Mouse (Mus musculus) kidney, embryonic 16.5 days (tissue): ENCODE data around the gene Grin3a. TPM values are rescaled to one million over a fixed set of nuclear protein-coding genes. Genes with fewer than 3 reads are reported as not detected.
"Not testable (repeated sequence)": the region's sequence is repeated elsewhere in the genome, so short reads cannot be mapped to it uniquely, and the experiment has no call there.

Experiments
- ATAC-seq: fragments of 200-750 bp; cut with Nextera tagmentation; 2 replicates; pipeline ENCODE4 v1.8.0; 2017; ENCODE audit warnings: moderate TSS enrichment; ENCODE audit not compliant: low FRiP score, low TSS enrichment
- H3K27ac ChIP-seq: fragments of 300-500 bp; sonication (generic); 2 replicates; pipeline ENCODE4 v1.5.1; 2014; ENCODE audit warnings: low read length
- H3K27me3 ChIP-seq: fragments of 300-500 bp; sonication (generic); 2 replicates; pipeline ENCODE4 v1.6.1; 2014; ENCODE audit warnings: low read length, control low read depth, mixed read lengths; ENCODE audit not compliant: insufficient read depth
- H3K36me3 ChIP-seq: fragments of 300-500 bp; sonication (generic); 2 replicates; pipeline ENCODE4 v1.6.1; 2014; ENCODE audit warnings: low read length, control low read depth, mixed read lengths; ENCODE audit not compliant: insufficient read depth
- H3K4me1 ChIP-seq: fragments of 300-500 bp; sonication (generic); 2 replicates; pipeline ENCODE4 v1.6.1; 2014; ENCODE audit warnings: low read length, control low read depth, mixed read lengths; ENCODE audit not compliant: insufficient read depth
- H3K4me2 ChIP-seq: fragments of 300-500 bp; sonication (generic); replicated peaks from 2 replicates; pipeline ENCODE4 v1.6.1; 2014; ENCODE audit warnings: low read depth, low read length
- H3K4me3 ChIP-seq: fragments of 300-500 bp; sonication (generic); 2 replicates; pipeline ENCODE4 v1.5.1; 2014; ENCODE audit warnings: mild to moderate bottlenecking, low read length
- H3K9ac ChIP-seq: fragments of 300-500 bp; sonication (generic); replicated peaks from 2 replicates; pipeline ENCODE4 v1.6.1; 2014; ENCODE audit warnings: low read length
- H3K9me3 ChIP-seq: fragments of 300-500 bp; sonication (generic); 2 replicates; pipeline ENCODE4 v1.6.1; 2016; ENCODE audit warnings: low read length, control low read depth
- WGBS: fragments of 180-500 bp; shearing (Covaris S2); extraction: QIAGEN DNeasy Blood & Tissue Kit; methylation state at CpG from one replicate; pipeline ENCODE4 v1.1.7; 2014; 5-methylcytosine and 5-hydroxymethylcytosine counted together
- polyA plus RNA-seq: library from polyadenylated mRNA; unstranded; fragments of >200 nt; fragmentation: Nextera tagmentation; extraction: Ambion mirVana; gene quantifications from 2 replicates; pipeline ENCODE4 v1.2.1, GENCODE M21; 2015

Grin3a gene
- polyA plus RNA-seq, 1 experiment from 2014 or later: 0.86 TPM

DNA sequence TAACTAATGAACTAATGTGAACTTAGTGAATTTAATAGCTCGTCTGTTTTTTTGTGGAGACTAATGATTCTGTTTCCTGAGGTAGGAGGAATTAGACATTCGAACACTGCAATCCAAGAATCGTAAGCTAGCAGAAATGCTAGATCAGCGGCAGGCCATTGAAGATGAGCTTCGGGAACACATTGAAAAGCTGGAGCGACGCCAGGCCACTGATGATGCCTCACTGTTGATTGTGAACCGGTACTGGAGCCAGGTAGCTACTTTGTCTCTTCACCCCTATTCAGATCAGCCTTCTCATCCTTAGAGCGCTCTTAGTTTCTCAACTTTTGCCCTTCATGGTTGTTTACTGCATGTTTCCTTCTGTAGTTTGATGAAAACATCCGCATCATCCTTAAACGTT lies 207.7 kb downstream of the Grin3a start:
- no peak overlapping the region for H3K9ac ChIP-seq
- no peaks in the 10 kb centered on the region for H3K27me3 ChIP-seq
- no peaks in the 10 kb centered on the region for H3K9me3 ChIP-seq
- H3K27ac ChIP-seq: no peak overlapping the region
- H3K36me3 ChIP-seq: peaks cover 43% of the 10 kb centered on the region
- no peak overlapping the region for H3K4me2 ChIP-seq
- no peak for ATAC-seq
- 93% methylated on average over 11 of the region's 11 CpGs for whole genome bisulfite sequencing
- peaks cover 9% of the 10 kb centered on the region for H3K4me1 ChIP-seq
- H3K4me3 ChIP-seq: no peak overlapping the region

GRCm38 (mm10) chr4:49632139-49632481 lies 213.4 kb downstream of the Grin3a start:
- Histone ChIP-seq H3K9me3 (no peaks in the 10 kb centered on the region), H3K36me3 (peaks cover 18% of the 10 kb centered on the region), H3K4me1 (peaks cover 9% of the 10 kb centered on the region), H3K27me3 (no peaks in the 10 kb centered on the region), H3K27ac (peak overlapping the region; percentile 92), H3K4me3 (peak overlapping the region; percentile 83), H3K4me2 (peak overlapping the region; percentile 66), H3K9ac (peak overlapping the region; percentile 85)
- peak; percentile 82; the same call in 1 of the 2 replicates for ATAC-seq
- WGBS: 0% methylated on average over 30 of the region's 30 CpGs

DNA sequence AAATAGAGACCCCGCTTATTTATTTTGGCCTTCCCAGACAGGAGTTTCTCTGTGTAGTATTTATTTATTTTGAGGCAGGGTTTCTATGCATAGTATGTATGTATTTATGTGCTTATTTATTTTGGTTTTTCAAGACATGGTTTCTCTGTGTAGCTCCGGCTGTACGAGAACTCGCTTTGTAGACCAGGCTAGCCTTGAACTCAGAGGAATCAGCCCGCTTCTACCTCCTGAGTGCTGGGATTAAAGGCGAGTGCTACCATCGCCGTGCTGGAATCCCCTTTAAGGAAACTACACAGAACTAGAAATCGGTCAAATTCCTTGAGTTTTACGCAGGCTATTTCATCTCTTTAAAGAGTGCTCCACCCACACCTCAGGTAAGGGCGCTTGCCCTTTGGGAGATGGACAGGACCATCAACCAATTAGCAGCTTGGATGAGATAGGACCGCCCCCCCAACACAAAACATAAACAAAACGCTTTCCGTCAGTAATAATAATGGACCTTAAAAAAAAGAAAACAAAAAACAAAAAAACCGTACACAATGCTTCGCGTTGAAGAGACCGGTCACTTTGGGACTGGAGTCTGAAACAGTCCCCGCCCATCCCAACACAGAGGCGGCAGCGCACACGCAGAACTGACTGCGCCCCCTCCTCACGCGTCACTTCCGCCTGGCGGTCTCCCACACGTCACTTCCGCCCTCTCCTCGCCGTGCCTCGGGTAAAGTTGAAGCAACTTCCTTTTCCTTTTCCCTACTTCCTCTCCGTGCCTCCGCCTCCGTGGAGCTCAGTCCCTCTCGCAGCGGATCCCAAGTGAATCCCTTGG lies 214.0 kb downstream of the Grin3a start, which contains the start of gene Rnf20:
Gene Rnf20 (plus strand): TSS at position 688 of the 820 bp plus-strand sequence.
- Histone ChIP-seq H3K4me3 (peak within 1 kb of the TSS; percentile 83), H3K36me3 (peaks cover 13% of the 10 kb centered on the region), H3K27ac (peak within 1 kb of the TSS; percentile 92), H3K4me2 (peak within 1 kb of the TSS; percentile 66), H3K9me3 (no peaks in the 10 kb centered on the region), H3K27me3 (no peaks in the 10 kb centered on the region), H3K9ac (peak within 1 kb of the TSS; percentile 85), H3K4me1 (peaks cover 13% of the 10 kb centered on the region)
- peak; percentile 98 for ATAC-seq
- 3% methylated on average over 37 of the region's 37 CpGs for WGBS

DNA sequence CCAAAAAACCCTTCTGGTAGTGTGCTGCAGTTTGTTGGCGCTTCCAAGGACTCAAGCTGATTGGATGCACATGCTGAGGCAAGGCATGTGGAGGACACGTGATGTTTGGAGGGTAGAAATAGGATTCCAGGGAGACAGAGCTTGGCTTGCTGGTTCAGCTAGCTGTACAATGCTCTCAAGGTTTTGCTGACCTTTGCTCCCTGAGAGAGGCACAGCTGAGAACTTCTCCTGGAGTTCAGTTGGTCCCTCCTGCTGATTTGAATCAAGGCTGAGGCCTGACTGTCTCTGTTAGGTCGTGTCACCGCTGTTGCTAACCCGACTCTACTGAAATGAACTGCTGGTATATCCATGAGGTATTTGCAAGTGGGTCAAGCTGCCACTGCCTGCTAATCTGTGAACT lies 216.6 kb downstream of the Grin3a start:
- Histone ChIP-seq H3K27ac (no peak overlapping the region), H3K4me1 (peaks cover 14% of the 10 kb centered on the region), H3K36me3 (no peaks in the 10 kb centered on the region), H3K9me3 (no peaks in the 10 kb centered on the region), H3K4me3 (no peak overlapping the region), H3K27me3 (no peaks in the 10 kb centered on the region), H3K9ac (no peak overlapping the region), H3K4me2 (no peak overlapping the region)
- 81% methylated on average over 5 of the region's 5 CpGs for WGBS
- ATAC-seq: no peak

- Histone ChIP-seq H3K9ac (no peak overlapping the region), H3K27ac (no peak overlapping the region), H3K4me2 (no peak overlapping the region), H3K9me3 (no peaks in the 10 kb centered on the region), H3K4me1 (peaks cover 6% of the 10 kb centered on the region; the same call in 1 of the 2 replicates), H3K27me3 (no peaks in the 10 kb centered on the region), H3K4me3 (no peak overlapping the region), H3K36me3 (no peaks in the 10 kb centered on the region)
- no peak for ATAC-seq
- WGBS: 7% methylated on average over 3 of the region's 3 CpGs
These were observed 218.6 kb downstream of the Grin3a start for GRCm38 (mm10) chr4:49626973-49627372.

- not testable (repeated sequence) for ATAC-seq, H3K36me3 ChIP-seq, H3K27me3 ChIP-seq, H3K9ac ChIP-seq, H3K4me3 ChIP-seq, H3K27ac ChIP-seq, H3K9me3 ChIP-seq, H3K4me2 ChIP-seq, H3K4me1 ChIP-seq
- 94% methylated on average over 4 of the region's 4 CpGs for WGBS
These were observed 220.6 kb downstream of the Grin3a start for GRCm38 (mm10) chr4:49624969-49625368.

- H3K36me3 ChIP-seq: no peaks in the 10 kb centered on the region
- no peak overlapping the region for H3K4me2 ChIP-seq
- H3K27me3 ChIP-seq: no peaks in the 10 kb centered on the region
- H3K4me1 ChIP-seq: peaks cover 6% of the 10 kb centered on the region; the same call in 1 of the 2 replicates
- H3K9ac ChIP-seq: no peak overlapping the region
- no peaks in the 10 kb centered on the region for H3K9me3 ChIP-seq
- 74% methylated on average over 4 of the region's 4 CpGs for WGBS
- no peak overlapping the region for H3K4me3 ChIP-seq
- no peak for ATAC-seq
- H3K27ac ChIP-seq: no peak overlapping the region
These were observed 221.6 kb downstream of the Grin3a start for GRCm38 (mm10) chr4:49623916-49624315.

DNA sequence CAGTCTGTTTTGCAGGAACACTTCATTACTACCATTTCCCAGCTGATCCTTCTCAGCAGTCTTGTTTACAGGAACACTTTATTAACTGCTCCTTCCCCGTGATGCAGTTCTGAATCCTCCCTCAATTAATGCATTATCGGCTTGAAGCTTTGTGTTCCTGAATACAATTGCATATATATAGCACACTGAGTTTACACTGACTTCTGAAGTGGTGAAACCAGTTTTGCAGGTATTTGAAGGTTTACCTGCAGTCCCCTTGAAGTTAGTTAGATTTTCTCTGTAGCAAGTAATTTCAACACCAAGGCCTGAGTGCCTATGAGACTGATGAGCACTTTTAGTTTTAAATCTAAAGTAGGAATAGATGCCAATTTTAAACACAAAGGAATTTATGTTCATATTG lies 223.3 kb downstream of the Grin3a start:
- H3K4me2 ChIP-seq: no peak overlapping the region
- H3K27me3 ChIP-seq: no peaks in the 10 kb centered on the region
- H3K36me3 ChIP-seq: no peaks in the 10 kb centered on the region
- H3K4me3 ChIP-seq: no peak overlapping the region
- WGBS: 63% methylated on average over 2 of the region's 2 CpGs
- H3K9ac ChIP-seq: no peak overlapping the region
- H3K9me3 ChIP-seq: no peaks in the 10 kb centered on the region
- ATAC-seq: peak; percentile 49; the same call in 1 of the 2 replicates
- H3K4me1 ChIP-seq: peaks cover 6% of the 10 kb centered on the region; the same call in 1 of the 2 replicates
- no peak overlapping the region for H3K27ac ChIP-seq

DNA sequence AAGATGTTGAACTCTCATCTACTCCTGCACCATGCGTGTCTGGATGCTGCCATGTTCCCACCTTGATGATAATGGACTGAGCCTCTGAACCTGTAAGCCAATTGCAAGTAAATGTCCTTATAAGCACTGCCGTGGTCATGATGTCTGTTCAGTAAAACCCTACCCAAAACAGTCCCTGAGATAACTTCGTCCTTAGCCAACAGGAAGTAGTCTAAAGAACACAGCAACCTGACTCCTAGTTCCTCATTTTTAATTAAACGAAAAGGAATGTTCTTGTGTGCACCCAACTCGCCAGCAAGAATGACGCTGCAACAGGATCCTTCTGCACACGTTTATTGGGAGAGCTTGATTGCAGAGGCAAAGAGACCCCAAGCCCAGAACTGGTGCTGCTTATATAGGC lies 225.7 kb downstream of the Grin3a start:
- not testable (repeated sequence) for ATAC-seq, H3K4me2 ChIP-seq, H3K27me3 ChIP-seq, H3K9me3 ChIP-seq, H3K4me1 ChIP-seq, H3K9ac ChIP-seq, H3K27ac ChIP-seq, H3K36me3 ChIP-seq, H3K4me3 ChIP-seq
- WGBS: 84% methylated on average over 7 of the region's 7 CpGs

DNA sequence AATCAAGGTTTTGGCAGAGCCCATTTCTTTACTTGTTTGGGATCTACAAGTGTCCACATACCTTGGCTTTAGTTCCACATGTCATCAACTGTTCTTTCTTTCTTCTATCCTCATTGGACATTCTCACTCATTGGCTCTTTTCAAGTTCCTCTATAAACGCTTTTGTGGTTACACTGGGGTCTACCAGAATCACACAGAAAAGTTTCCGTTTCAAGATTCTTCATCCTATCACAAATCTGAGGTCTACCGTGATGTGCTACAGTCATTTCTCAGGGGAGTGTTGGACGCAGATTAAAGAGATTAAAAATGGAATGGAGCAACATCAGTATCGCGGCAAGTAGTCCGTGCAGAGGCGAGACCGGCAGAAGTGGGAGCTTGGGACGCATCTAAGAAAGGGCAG lies 228.6 kb downstream of the Grin3a start:
- Histone ChIP-seq H3K9ac (no peak overlapping the region), H3K27ac (no peak overlapping the region), H3K9me3 (no peaks in the 10 kb centered on the region), H3K27me3 (no peaks in the 10 kb centered on the region), H3K4me2 (no peak overlapping the region), H3K36me3 (no peaks in the 10 kb centered on the region), H3K4me1 (no peaks in the 10 kb centered on the region), H3K4me3 (no peak overlapping the region)
- no peak for ATAC-seq
- WGBS: 90% methylated on average over 10 of the region's 10 CpGs
